Mouse (Mus musculus): ENCODE results near the gene Utp14b. TPM values are rescaled to one million over a fixed set of nuclear protein-coding genes. Genes with fewer than 3 reads are reported as not detected.

Utp14b gene
- polyA plus RNA-seq, 1 experiment from 2014 or later: 2.8 TPM

Other genes starting within 250 kb of the Utp14b start
- gene Farsb, start 169.1 kb upstream of the Utp14b start, polyA plus RNA-seq (2014; fragmentation: Nextera tagmentation; extraction: Ambion mirVana): 204 and 227 TPM in 2 replicates
- gene Mogat1, start 147.0 kb upstream of the Utp14b start, polyA plus RNA-seq (2014; fragmentation: Nextera tagmentation; extraction: Ambion mirVana): not detected in 2 replicates
- gene BC035947, start 145.9 kb upstream of the Utp14b start, polyA plus RNA-seq (2014; fragmentation: Nextera tagmentation; extraction: Ambion mirVana): not detected in 2 replicates
- gene Acsl3, start 213 bp upstream of the Utp14b start, polyA plus RNA-seq (2014; fragmentation: Nextera tagmentation; extraction: Ambion mirVana): 45.3 and 54.7 TPM in 2 replicates
- 0.32 and 0.44 TPM in 2 replicates for gene Kcne4, start 158.7 kb downstream of the Utp14b start, polyA plus RNA-seq (2014; fragmentation: Nextera tagmentation; extraction: Ambion mirVana)